Mouse (Mus musculus) megakaryocyte-erythroid progenitor cell, adult 5 weeks (primary cell): ENCODE measurements around the gene Kdelr2. TPM values are rescaled to one million over a fixed set of nuclear protein-coding genes. Genes with fewer than 3 reads are reported as not detected.

Experiments used
- polyA plus RNA-seq: library from polyadenylated mRNA; stranded (reverse); fragments of >175 nt; gene quantifications from 2 replicates; pipeline ENCODE4 v1.2.3, GENCODE M21; 2012

The Kdelr2 gene
- polyA plus RNA-seq = 37.7 and 58.5 TPM in 2 replicates

GRCm38 (mm10) chr5:143403221-143404147, at the start of gene Kdelr2:
Kdelr2 (plus strand) TSS chr5:143403838.

GRCm38 (mm10) chr5:143356686-143357388, 46.8 kb upstream of the Kdelr2 start, which contains the start of gene Grid2ip:
Grid2ip (plus strand) TSS chr5:143357338.

GRCm38 (mm10) chr5:143464100-143464756, 60.6 kb downstream of the Kdelr2 start, which contains the start of gene Daglb:
Daglb (plus strand) TSS chr5:143464584.

Other genes starting within 250 kb of the Kdelr2 start
- 1.5 and 2.2 TPM in 2 replicates for gene Rbak, start 223.1 kb upstream of the Kdelr2 start, polyA plus RNA-seq
- not detected in 2 replicates for gene Spdye4b, start 222.8 kb upstream of the Kdelr2 start, polyA plus RNA-seq
- gene Spdye4a, start 176.9 kb upstream of the Kdelr2 start, polyA plus RNA-seq = not detected in 2 replicates
- gene Zfp12, start 168.7 kb upstream of the Kdelr2 start, polyA plus RNA-seq = 3.2 and 4.8 TPM in 2 replicates
- gene Zfp316, start 133.8 kb upstream of the Kdelr2 start, polyA plus RNA-seq = 7.6 and 10.0 TPM in 2 replicates
- gene Zfp853, start 110.2 kb upstream of the Kdelr2 start, polyA plus RNA-seq = 0.17 and 0.20 TPM in 2 replicates
- gene E130309D02Rik, start 88.5 kb upstream of the Kdelr2 start, polyA plus RNA-seq = 108 and 111 TPM in 2 replicates
- gene Zdhhc4, start 74.6 kb upstream of the Kdelr2 start, polyA plus RNA-seq = 81.5 and 83.9 TPM in 2 replicates
- gene Grid2ip, start 46.5 kb upstream of the Kdelr2 start, polyA plus RNA-seq = 0.03 TPM in 1 of 2 replicates, not detected in the other
- gene Daglb, start 60.7 kb downstream of the Kdelr2 start, polyA plus RNA-seq = 5.4 and 9.0 TPM in 2 replicates
- 101 and 114 TPM in 2 replicates for gene Rac1, start 124.2 kb downstream of the Kdelr2 start, polyA plus RNA-seq
- gene Cyth3, start 218.6 kb downstream of the Kdelr2 start, polyA plus RNA-seq = 11.7 and 14.3 TPM in 2 replicates